Mouse (Mus musculus) bone marrow, adult 2 months (tissue): ENCODE measurements around the gene E130114P18Rik. TPM values are rescaled to one million over a fixed set of nuclear protein-coding genes. Genes with fewer than 3 reads are reported as not detected.

Experiments
- H3K27ac ChIP-seq: fragments of 200-500 bp; 2 replicates; pipeline ENCODE4 v1.5.1; 2012; ENCODE audit warnings: low read depth, mild to moderate bottlenecking, control low read depth, inconsistent platforms, low read length; ENCODE audit not compliant: control insufficient read depth, poor library complexity, insufficient read depth
- H3K4me1 ChIP-seq: fragments of 200-500 bp; 2 replicates; pipeline ENCODE4 v1.6.1; 2011; ENCODE audit warnings: low read length; ENCODE audit not compliant: control insufficient read depth, insufficient read depth
- H3K4me3 ChIP-seq: fragments of 200-500 bp; replicated peaks from 2 replicates; pipeline ENCODE3; 2011; ENCODE audit warnings: mild to moderate bottlenecking, low read depth, low read length, control low read depth; ENCODE audit not compliant: control insufficient read depth
- CTCF ChIP-seq: fragments of 200-500 bp; IDR thresholded peaks from 2 replicates; pipeline ENCODE4 v1.5.1; 2011; ENCODE audit warnings: low read length, control low read depth; ENCODE audit not compliant: control insufficient read depth, insufficient read depth
- POLR2A ChIP-seq: fragments of 200-500 bp; IDR thresholded peaks from 2 replicates; pipeline ENCODE4 v1.6.1; 2011; ENCODE audit warnings: low read depth, mild to moderate bottlenecking, control low read depth, low read length, borderline replicate concordance; ENCODE audit not compliant: control insufficient read depth
- WGBS: fragments of 180-500 bp; shearing (Covaris S2); methylation state at CpG from one replicate; pipeline ENCODE4 v1.1.7; 2018; 5-methylcytosine and 5-hydroxymethylcytosine counted together
- polyA plus RNA-seq: library from polyadenylated mRNA; stranded (reverse); fragments of >200 nt; gene quantifications from 2 replicates; pipeline ENCODE4 v1.2.4, GENCODE M21; 2011; ENCODE audit warnings: low replicate concordance; ENCODE audit not compliant: missing spikeins, insufficient read depth, insufficient read length

Gene E130114P18Rik
- polyA plus RNA-seq, 1 experiment = not detected

GRCm38 (mm10) chr4:97795957-97796356, 18.1 kb upstream of the E130114P18Rik start:
- H3K4me1 ChIP-seq = no peaks in the 10 kb centered on the region; the same call in 1 of the 2 replicates
- WGBS = 91% methylated on average over 5 of the region's 5 CpGs
- no peak overlapping the region for H3K27ac ChIP-seq
- no peak overlapping the region for H3K4me3 ChIP-seq
- TF ChIP-seq POLR2A (no peak), CTCF (no peak)

- 85% methylated on average over 4 of the region's 4 CpGs for WGBS
- no peak overlapping the region for H3K27ac ChIP-seq
- TF ChIP-seq CTCF (no peak), POLR2A (no peak)
- H3K4me3 ChIP-seq = no peak overlapping the region
- H3K4me1 ChIP-seq = no peaks in the 10 kb centered on the region; the same call in 1 of the 2 replicates
Observed at GRCm38 (mm10) chr4:97794865-97795264, 17.0 kb upstream of the E130114P18Rik start.

- H3K4me3 ChIP-seq = no peak overlapping the region
Observed at GRCm38 (mm10) chr4:97793931-97794330, 16.1 kb upstream of the E130114P18Rik start.

GRCm38 (mm10) chr4:97788537-97788936, 10.7 kb upstream of the E130114P18Rik start:
- TF ChIP-seq POLR2A = no peak
- TF ChIP-seq CTCF = no peak
- Histone ChIP-seq H3K27ac (no peak overlapping the region), H3K4me1 (no peaks in the 10 kb centered on the region), H3K4me3 (no peak overlapping the region)
- 76% methylated on average over 4 of the region's 4 CpGs for WGBS

More at GRCm38 (mm10) chr4:97793931-97794330, 16.1 kb upstream of the E130114P18Rik start:
- no peak overlapping the region for H3K27ac ChIP-seq
- H3K4me1 ChIP-seq = no peaks in the 10 kb centered on the region; the same call in 1 of the 2 replicates
- WGBS = 90% methylated on average over 10 of the region's 10 CpGs
- TF ChIP-seq CTCF (no peak), POLR2A (no peak)

- Histone ChIP-seq H3K27ac (no peak overlapping the region), H3K4me3 (no peak overlapping the region), H3K4me1 (no peaks in the 10 kb centered on the region)
- TF ChIP-seq CTCF (no peak), POLR2A (no peak)
- whole genome bisulfite sequencing = 83% methylated on average over 3 of the region's 3 CpGs
Observed at GRCm38 (mm10) chr4:97787515-97787914, 9.6 kb upstream of the E130114P18Rik start.

- Histone ChIP-seq H3K4me1 (no peaks in the 10 kb centered on the region), H3K4me3 (no peak overlapping the region), H3K27ac (no peak overlapping the region)
- TF ChIP-seq CTCF (no peak), POLR2A (no peak)
- WGBS = 83% methylated on average over 8 of the region's 8 CpGs
Observed at GRCm38 (mm10) chr4:97786571-97786970, 8.7 kb upstream of the E130114P18Rik start.

GRCm38 (mm10) chr4:97785547-97786271, 7.8 kb upstream of the E130114P18Rik start:
- Histone ChIP-seq H3K4me3 (no peak overlapping the region), H3K4me1 (no peaks in the 10 kb centered on the region), H3K27ac (no peak overlapping the region)
- WGBS = 91% methylated on average over 8 of the region's 8 CpGs
- TF ChIP-seq POLR2A (no peak), CTCF (no peak)

- 94% methylated on average over 11 of the region's 11 CpGs for WGBS
- TF ChIP-seq POLR2A = no peak
- H3K4me1 ChIP-seq = no peaks in the 10 kb centered on the region
- H3K4me3 ChIP-seq = no peak overlapping the region
- H3K27ac ChIP-seq = no peak overlapping the region
Observed at GRCm38 (mm10) chr4:97784236-97784635, 6.4 kb upstream of the E130114P18Rik start.

GRCm38 (mm10) chr4:97783073-97783879, 5.4 kb upstream of the E130114P18Rik start:
- TF ChIP-seq CTCF (no peak), POLR2A (no peak)
- no peaks in the 10 kb centered on the region; the same call in 1 of the 2 replicates for H3K4me1 ChIP-seq
- no peak overlapping the region for H3K4me3 ChIP-seq
- WGBS = 95% methylated on average over 26 of the region's 26 CpGs
- no peak overlapping the region for H3K27ac ChIP-seq
